Mouse (Mus musculus) mature B cell (primary cell): ENCODE results near the gene Gm27029.
"Not testable (repeated sequence)": the region's sequence is repeated elsewhere in the genome, so short reads cannot be mapped to it uniquely, and the experiment has no call there.

ENCODE experiments used
- in situ Hi-C: fragments of 300-500 bp; cut with MboI; formaldehyde crosslinking; loops from 2 replicates; pipeline ENCODE4 v1.14.3; 2019

Gene Gm27029

GRCm38 (mm10) chr11:101424105-101424851 lies at the start of gene Gm27029:
Gm27029 (minus strand) TSS chr11:101424796.
- in situ Hi-C loops = no loop called here

GRCm38 (mm10) chr11:101474298-101474697 lies 49.7 kb upstream of the Gm27029 start:
- in situ Hi-C loops = no loop called here

GRCm38 (mm10) chr11:101473686-101474085 lies 49.1 kb upstream of the Gm27029 start:
- in situ Hi-C loops = not testable (repeated sequence)

- in situ Hi-C loops = no loop called here
Observed at GRCm38 (mm10) chr11:101472336-101472735, 47.7 kb upstream of the Gm27029 start.

GRCm38 (mm10) chr11:101471926-101472325 lies 47.3 kb upstream of the Gm27029 start:
- in situ Hi-C loops = no loop called here

GRCm38 (mm10) chr11:101470206-101470605 lies 45.6 kb upstream of the Gm27029 start:
- in situ Hi-C loops = no loop called here

- in situ Hi-C loops = no loop called here
Observed at GRCm38 (mm10) chr11:101469155-101469554, 44.6 kb upstream of the Gm27029 start.

GRCm38 (mm10) chr11:101468731-101469130 lies 44.1 kb upstream of the Gm27029 start:
- in situ Hi-C loops = no loop called here

GRCm38 (mm10) chr11:101468263-101468688 lies 43.7 kb upstream of the Gm27029 start:
- in situ Hi-C loops = no loop called here

GRCm38 (mm10) chr11:101467477-101468262 lies 43.1 kb upstream of the Gm27029 start:
- in situ Hi-C loops = no loop called here

GRCm38 (mm10) chr11:101466552-101466950 lies 42.0 kb upstream of the Gm27029 start:
- in situ Hi-C loops = not testable (repeated sequence)

- in situ Hi-C loops = no loop called here
Observed at GRCm38 (mm10) chr11:101465869-101466551, 41.4 kb upstream of the Gm27029 start, which contains the start of gene Vat1. Vat1 (minus strand) TSS chr11:101466230.

- in situ Hi-C loops = no loop called here
Observed at GRCm38 (mm10) chr11:101465101-101465868, 40.7 kb upstream of the Gm27029 start.

- in situ Hi-C loops = no loop called here
Observed at GRCm38 (mm10) chr11:101464211-101465100, 39.9 kb upstream of the Gm27029 start, which contains the start of gene Rnd2. Rnd2 (plus strand) TSS chr11:101464999.

GRCm38 (mm10) chr11:101462583-101463440 lies 38.2 kb upstream of the Gm27029 start:
- in situ Hi-C loops = no loop called here

GRCm38 (mm10) chr11:101462141-101462540 lies 37.5 kb upstream of the Gm27029 start:
- in situ Hi-C loops = no loop called here

- in situ Hi-C loops = no loop called here
Observed at GRCm38 (mm10) chr11:101460321-101460720, 35.7 kb upstream of the Gm27029 start.

GRCm38 (mm10) chr11:101459716-101460115 lies 35.1 kb upstream of the Gm27029 start:
- in situ Hi-C loops = no loop called here

- in situ Hi-C loops = no loop called here
Observed at GRCm38 (mm10) chr11:101458217-101458616, 33.6 kb upstream of the Gm27029 start.
